Mouse (Mus musculus): ENCODE measurements around the gene Ppp4r2.

- TF ChIP-seq CTCF (IDR thresholded peaks at IDR 0.05; ENCODE audit: low read depth) (no peak), EP300 (IDR thresholded peaks at IDR 0.05; ENCODE audit: low read depth) (no peak)
These were observed 3.7 kb upstream of the Ppp4r2 start for GRCm38 (mm10) chr6:100829770-100830169.

Data from liver, embryonic 14.5 days (tissue).